Mouse (Mus musculus) CH12.LX (cell line): ENCODE measurements at regions not wholly inside any gene's neighbourhood (a gene's known extent, or its start where the extent isn't known, plus 50 kb on each side); places are given as distances from the start of the nearest gene placed in this dataset.
"Not testable (repeated sequence)": the region's sequence is repeated elsewhere in the genome, so short reads cannot be mapped to it uniquely, and the experiment has no call there.

Experiments used
- DNase-seq: peaks from one replicate; pipeline ENCODE4 v3.0.0-alpha.2; 2013; ENCODE audit errors: extremely low read depth
- H3K27ac ChIP-seq: 2 replicates; pipeline ENCODE4 v1.5.1; 2012; ENCODE audit warnings: low read depth, mild to moderate bottlenecking, control low read depth, moderate library complexity; ENCODE audit not compliant: insufficient read depth
- H3K27me3 ChIP-seq: replicated peaks from 2 replicates; pipeline ENCODE3; 2012; ENCODE audit warnings: inconsistent platforms
- H3K36me3 ChIP-seq, 2 experiments: replicated peaks in 1 of 2; 2 replicates each; pipeline versions ENCODE3 to v1.6.1; 2012; ENCODE audit warnings: inconsistent platforms in 1 of 2, low read length in 1 of 2, mild to moderate bottlenecking in 1 of 2, mixed read lengths in 1 of 2, moderate library complexity in 1 of 2; ENCODE audit not compliant: control insufficient read depth in 1 of 2, insufficient read depth in 1 of 2
- H3K4me1 ChIP-seq, 2 experiments: 2 replicates each; pipeline ENCODE4 v1.6.1; 2012; ENCODE audit warnings: inconsistent platforms in 1 of 2, moderate library complexity in 1 of 2; ENCODE audit not compliant: insufficient read depth in 2 of 2, control insufficient read depth in 1 of 2
- H3K4me2 ChIP-seq: 2 replicates; pipeline ENCODE4 v1.6.1; 2012; ENCODE audit warnings: low read depth, mild to moderate bottlenecking, control low read depth; ENCODE audit not compliant: poor library complexity, insufficient read depth, severe bottlenecking
- H3K4me3 ChIP-seq, 3 experiments: fragments of 150-350 bp in 1 of 3; sonication (generic) in 1 of 3; replicated peaks in 1 of 3; 2 replicates each; pipeline versions ENCODE3 to v1.5.1; 2011 to 2012; ENCODE audit warnings: low read depth in 2 of 3, low read length in 2 of 3, mild to moderate bottlenecking in 2 of 3, moderate library complexity in 2 of 3, control low read depth in 1 of 3, improper control_type of control experiment in 1 of 3, inconsistent platforms in 1 of 3, mixed read lengths in 1 of 3; ENCODE audit not compliant: poor library complexity in 1 of 3
- H3K79me2 ChIP-seq: replicated peaks from 2 replicates; pipeline ENCODE4 v1.6.1; 2012; ENCODE audit warnings: mild to moderate bottlenecking, moderate library complexity; ENCODE audit not compliant: control insufficient read depth, poor library complexity, insufficient read depth, severe bottlenecking; ENCODE audit errors: extremely low read depth
- H3K9ac ChIP-seq: 2 replicates; pipeline ENCODE4 v1.6.1; 2012; ENCODE audit warnings: low read depth, mild to moderate bottlenecking, control low read depth, moderate library complexity; ENCODE audit not compliant: insufficient read depth
- H3K9me3 ChIP-seq: replicated peaks from 2 replicates; pipeline ENCODE3; 2012; ENCODE audit warnings: low read length, inconsistent platforms, mixed read lengths
- BHLHE40 ChIP-seq: IDR thresholded peaks from 2 replicates; pipeline ENCODE4 v1.6.1; 2011; ENCODE audit warnings: mild to moderate bottlenecking, low read depth, low read length, improper control_type of control experiment
- EP300 ChIP-seq: IDR thresholded peaks from 2 replicates; pipeline ENCODE4 v1.6.1; 2011; ENCODE audit warnings: low read length, improper control_type of control experiment
- ETS1 ChIP-seq: conservative IDR thresholded peaks from 2 replicates; pipeline ENCODE4 v1.6.1; 2012; ENCODE audit warnings: low read depth, mild to moderate bottlenecking, inconsistent platforms, low read length, improper control_type of control experiment, moderate library complexity
- GABPA ChIP-seq: IDR thresholded peaks from 2 replicates; pipeline ENCODE4 v1.6.1; 2012; ENCODE audit warnings: low read depth, low read length, improper control_type of control experiment, inconsistent platforms; ENCODE audit not compliant: insufficient replicate concordance
- KAT2A ChIP-seq: IDR thresholded peaks from 2 replicates; pipeline ENCODE4 v1.6.1; 2012; ENCODE audit warnings: low read length, improper control_type of control experiment, inconsistent platforms; ENCODE audit not compliant: insufficient replicate concordance
- MAX ChIP-seq: IDR thresholded peaks from 2 replicates; pipeline ENCODE4 v1.6.1; 2011; ENCODE audit warnings: low read length, improper control_type of control experiment
- MEF2A ChIP-seq: IDR thresholded peaks from 2 replicates; pipeline ENCODE4 v1.6.1; 2014; ENCODE audit warnings: low read depth, mild to moderate bottlenecking, inconsistent platforms, low read length, improper control_type of control experiment, borderline replicate concordance
- MXI1 ChIP-seq: IDR thresholded peaks from 2 replicates; pipeline ENCODE4 v1.6.1; 2011; ENCODE audit warnings: mild to moderate bottlenecking, low read depth, low read length, improper control_type of control experiment
- MYC ChIP-seq: IDR thresholded peaks from 2 replicates; pipeline ENCODE4 v1.6.1; 2011; ENCODE audit warnings: low read depth, mild to moderate bottlenecking, improper control_type of control experiment, low read length
- NELFE ChIP-seq: IDR thresholded peaks from 2 replicates; pipeline ENCODE4 v1.6.1; 2011; ENCODE audit warnings: low read depth, low read length, improper control_type of control experiment
- NRF1 ChIP-seq: IDR thresholded peaks from 2 replicates; pipeline ENCODE4 v1.6.1; 2014; ENCODE audit warnings: low read depth, mild to moderate bottlenecking, inconsistent platforms, low read length, improper control_type of control experiment, moderate library complexity
- POLR2AphosphoS2 ChIP-seq: IDR thresholded peaks from 2 replicates; pipeline ENCODE4 v1.6.1; 2011; ENCODE audit warnings: low read depth, low read length, improper control_type of control experiment
- RAD21 ChIP-seq: IDR thresholded peaks from 2 replicates; pipeline ENCODE4 v1.6.1; 2011; ENCODE audit warnings: low read depth, mild to moderate bottlenecking, low read length, improper control_type of control experiment, moderate library complexity
- RCOR1 ChIP-seq: conservative IDR thresholded peaks from 2 replicates; pipeline ENCODE4 v1.6.1; 2012; ENCODE audit warnings: low read depth, mild to moderate bottlenecking, inconsistent platforms, low read length, improper control_type of control experiment
- SMC3 ChIP-seq: IDR thresholded peaks from 2 replicates; pipeline ENCODE4 v1.6.1; 2011; ENCODE audit warnings: low read depth, low read length, improper control_type of control experiment
- UBTF ChIP-seq: IDR thresholded peaks from 2 replicates; pipeline ENCODE4 v1.6.1; 2012; ENCODE audit warnings: low read depth, mild to moderate bottlenecking, inconsistent platforms, low read length, improper control_type of control experiment, moderate library complexity
- USF1 ChIP-seq: IDR thresholded peaks from 2 replicates; pipeline ENCODE4 v1.6.1; 2014; ENCODE audit warnings: low read depth, mild to moderate bottlenecking, inconsistent platforms, low read length, improper control_type of control experiment
- ZMIZ1 ChIP-seq: IDR thresholded peaks from 2 replicates; pipeline ENCODE4 v1.6.1; 2012; ENCODE audit warnings: low read depth, mild to moderate bottlenecking, inconsistent platforms, low read length, improper control_type of control experiment
- ZNF384 ChIP-seq: IDR thresholded peaks from 2 replicates; pipeline ENCODE4 v1.6.1; 2012; ENCODE audit warnings: low read depth, low read length, improper control_type of control experiment, inconsistent platforms
- dilution Hi-C: fragments of 300-500 bp; cut with MboI; formaldehyde crosslinking; loops from 2 replicates; pipeline ENCODE4 v1.14.3; 2020; ENCODE audit warnings: low sequenced_read_pairs; ENCODE audit not compliant: extremely low pct_unique_long_range_greater_than_20kb, extremely low pct_ligation_motif_present
- in situ Hi-C: fragments of 300-500 bp; cut with MboI; formaldehyde crosslinking; loops from 3 replicates; pipeline ENCODE4 v1.14.3; 2019; ENCODE audit warnings: low sequenced_read_pairs, low pct_ligation_motif_present, low pct_unique_long_range_greater_than_20kb, mixed read lengths

DNA sequence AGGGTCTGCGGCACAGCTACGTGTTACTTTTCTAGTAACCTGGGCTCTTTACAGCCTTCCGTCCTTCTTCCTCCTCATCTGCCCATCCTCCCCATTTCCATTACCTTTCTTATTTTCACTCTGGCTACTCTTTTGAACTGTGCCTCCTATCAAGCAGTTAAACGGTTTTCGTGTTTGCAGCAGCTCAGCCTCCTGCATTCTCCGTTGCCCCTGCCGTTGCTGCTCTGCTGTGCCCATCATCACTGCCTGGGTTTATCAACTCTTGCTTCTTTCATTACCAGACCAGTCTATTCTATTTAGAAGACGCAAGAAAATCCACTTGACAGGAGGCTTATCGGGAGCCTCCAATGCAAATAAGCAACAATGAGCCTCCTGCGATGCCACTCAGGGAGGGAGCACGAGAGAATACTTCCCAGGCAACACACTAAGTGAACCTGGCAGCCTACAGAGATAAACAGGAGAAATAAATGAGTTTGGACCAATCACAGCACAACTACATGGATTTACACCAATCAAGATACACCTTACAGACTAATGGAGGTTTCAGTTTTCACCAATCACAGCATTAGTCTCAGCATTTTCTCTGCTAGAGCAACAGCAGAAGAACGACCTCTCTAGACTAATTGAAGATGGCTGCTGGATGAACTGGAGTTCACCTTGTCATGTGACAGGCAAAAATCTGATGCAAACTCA, 113.5 kb downstream of the Ibtk start:
- no peak overlapping the region for H3K9ac ChIP-seq
- dilution Hi-C loops: no loop called here
- peaks cover 3% of the 10 kb centered on the region for H3K9me3 ChIP-seq
- in situ Hi-C loops: no loop called here
- no peaks in the 10 kb centered on the region for H3K4me1 ChIP-seq
- no peak for DNase-seq
- TF ChIP-seq USF1 (no peak), MXI1 (no peak), NELFE (no peak), ZMIZ1 (no peak), ETS1 (no peak), MYC (no peak), KAT2A (no peak), UBTF (no peak), RAD21 (no peak), SMC3 (no peak), ZNF384 (no peak), GABPA (no peak), MAX (no peak), NRF1 (no peak), POLR2AphosphoS2 (no peak), MEF2A (no peak), BHLHE40 (no peak), RCOR1 (no peak), EP300 (no peak)
- H3K4me3 ChIP-seq: no peak overlapping the region
- H3K27ac ChIP-seq: no peak overlapping the region
- H3K27me3 ChIP-seq: no peaks in the 10 kb centered on the region
- H3K4me2 ChIP-seq: no peak overlapping the region
- no peaks in the 10 kb centered on the region for H3K79me2 ChIP-seq
- no peaks in the 10 kb centered on the region for H3K36me3 ChIP-seq

DNA sequence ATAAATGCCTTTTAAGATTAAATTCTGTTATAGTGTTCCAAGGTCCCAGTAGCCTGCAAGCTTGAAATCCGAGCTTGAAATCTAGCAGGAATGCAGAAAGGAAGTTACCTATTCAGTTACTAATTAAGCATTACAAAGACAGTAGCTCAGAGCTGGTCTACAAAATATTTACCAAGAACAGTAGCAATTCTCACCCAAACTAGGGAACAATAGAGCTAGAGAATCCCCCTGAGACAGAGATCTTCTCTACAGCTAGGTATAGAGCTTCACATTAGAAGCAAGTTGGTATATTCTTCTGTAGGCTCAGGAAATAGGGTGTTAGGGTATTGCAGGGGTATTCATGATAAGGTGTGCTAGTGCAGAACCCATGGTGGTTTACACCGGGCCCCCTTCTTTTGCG, 114.3 kb downstream of the Ibtk start:
- dilution Hi-C loops, H3K79me2 ChIP-seq, DNase-seq, H3K36me3 ChIP-seq, H3K9me3 ChIP-seq, H3K27ac ChIP-seq, H3K4me1 ChIP-seq, in situ Hi-C loops, H3K27me3 ChIP-seq, H3K9ac ChIP-seq, H3K4me3 ChIP-seq, H3K4me2 ChIP-seq: not testable (repeated sequence)
